Mouse (Mus musculus) ovary, adult 18-20 months (tissue): ENCODE results near the gene Adamtsl2.

Source experiments
- DNase-seq: peaks from one replicate; pipeline ENCODE4 v3.0.0; 2022; ENCODE audit warnings: low spot score, mixed read lengths

The Adamtsl2 gene

GRCm38 (mm10) chr2:27079152-27079584 is at the start of gene Adamtsl2:
Gene Adamtsl2, plus strand, starts transcription at chr2:27079379.
- DNase-seq = peak; percentile 67

- no peak for DNase-seq
Measured at GRCm38 (mm10) chr2:27032361-27032760, 46.8 kb upstream of the Adamtsl2 start.

GRCm38 (mm10) chr2:27036003-27036402 is 43.2 kb upstream of the Adamtsl2 start:
- DNase-seq = no peak

- no peak for DNase-seq
Measured at GRCm38 (mm10) chr2:27037008-27037407, 42.2 kb upstream of the Adamtsl2 start.

GRCm38 (mm10) chr2:27038596-27038995 is 40.6 kb upstream of the Adamtsl2 start:
- no peak for DNase-seq

- DNase-seq = no peak
Measured at GRCm38 (mm10) chr2:27039286-27039685, 39.9 kb upstream of the Adamtsl2 start.

- no peak for DNase-seq
Measured at GRCm38 (mm10) chr2:27042131-27042844, 36.9 kb upstream of the Adamtsl2 start.

- peak; percentile 66 for DNase-seq
Measured at GRCm38 (mm10) chr2:27043461-27043860, 35.7 kb upstream of the Adamtsl2 start.

- DNase-seq = no peak
Measured at GRCm38 (mm10) chr2:27044166-27044565, 35.0 kb upstream of the Adamtsl2 start.

GRCm38 (mm10) chr2:27044641-27045040 is 34.5 kb upstream of the Adamtsl2 start:
- no peak for DNase-seq

GRCm38 (mm10) chr2:27045979-27046770 is 33.0 kb upstream of the Adamtsl2 start:
- peak; percentile 67 for DNase-seq

GRCm38 (mm10) chr2:27049408-27049807 is 29.8 kb upstream of the Adamtsl2 start:
- DNase-seq = no peak

- DNase-seq = no peak
Measured at GRCm38 (mm10) chr2:27058251-27058650, 20.9 kb upstream of the Adamtsl2 start.

GRCm38 (mm10) chr2:27058751-27059150 is 20.4 kb upstream of the Adamtsl2 start:
- DNase-seq = peak; percentile 61

GRCm38 (mm10) chr2:27059187-27059586 is 20.0 kb upstream of the Adamtsl2 start:
- no peak for DNase-seq

GRCm38 (mm10) chr2:27067124-27067523 is 12.1 kb upstream of the Adamtsl2 start:
- DNase-seq = no peak

GRCm38 (mm10) chr2:27067996-27068395 is 11.2 kb upstream of the Adamtsl2 start:
- no peak for DNase-seq

GRCm38 (mm10) chr2:27069646-27070045 is 9.5 kb upstream of the Adamtsl2 start:
- no peak for DNase-seq

GRCm38 (mm10) chr2:27070247-27070813 is 8.8 kb upstream of the Adamtsl2 start:
- no peak for DNase-seq

GRCm38 (mm10) chr2:27071137-27071536 is 8.0 kb upstream of the Adamtsl2 start:
- DNase-seq = peak; percentile 70

GRCm38 (mm10) chr2:27071978-27072377 is 7.2 kb upstream of the Adamtsl2 start, which contains the start of gene Mymk:
Gene Mymk, minus strand, starts transcription at chr2:27072179.
- no peak for DNase-seq

- DNase-seq = no peak
Measured at GRCm38 (mm10) chr2:27073407-27073806, 5.8 kb upstream of the Adamtsl2 start.

GRCm38 (mm10) chr2:27074804-27075203 is 4.4 kb upstream of the Adamtsl2 start:
- DNase-seq = no peak
